Mouse (Mus musculus) mouse trophoblast stem cell (cell line): Measurements from ENCODE around the gene Mmp10.

Source experiments
- in situ Hi-C, 2 experiments: fragments of 300-500 bp; cut with MseI, MboI; formaldehyde crosslinking; loops; 2 replicates in 1 of 2; 3 replicates in 1 of 2; pipeline ENCODE4 v1.15.1; 2025

Mmp10 gene

DNA sequence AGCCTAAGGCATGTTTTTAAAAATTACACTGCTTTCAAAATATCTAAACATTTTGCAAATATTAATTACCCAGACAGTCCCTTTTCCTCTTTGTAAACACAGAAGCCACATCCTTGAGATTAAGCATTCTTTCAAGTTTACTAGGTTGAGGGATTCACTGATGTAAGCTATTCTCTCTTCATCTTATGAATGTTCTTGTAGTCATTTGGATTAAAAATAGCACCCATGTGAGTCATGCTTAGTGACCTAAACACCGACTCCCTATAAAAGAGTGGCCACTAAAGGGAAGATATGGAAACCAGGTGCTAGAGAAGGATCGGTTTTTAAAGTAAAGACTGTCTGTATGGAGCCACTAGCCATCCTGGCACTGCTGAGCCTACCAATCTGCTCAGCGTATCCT, at the start of gene Mmp10:
TSS of gene Mmp10 (plus strand) at position 302 of the 400 bp plus-strand sequence.
- in situ Hi-C loops: no loop called here

DNA sequence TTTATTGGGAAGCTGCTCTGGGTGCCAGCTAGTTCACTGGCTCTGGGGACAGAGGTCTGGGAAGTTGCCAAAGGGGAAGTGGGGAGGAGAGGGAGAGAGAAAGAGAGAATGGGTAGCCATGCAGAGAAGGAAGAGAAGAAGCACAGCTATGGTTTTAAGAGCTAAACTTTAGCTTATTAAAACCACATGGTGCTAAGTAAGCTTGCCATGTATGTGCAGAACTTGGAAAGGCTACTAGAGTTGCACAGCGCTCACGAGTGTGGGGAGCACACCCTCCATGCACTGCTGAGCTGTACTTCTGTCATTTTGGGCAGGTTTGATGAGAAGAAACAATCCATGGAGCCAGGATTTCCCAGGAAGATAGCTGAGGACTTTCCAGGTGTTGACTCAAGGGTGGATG, 48.9 kb upstream of the Mmp10 start:
- in situ Hi-C loops: no loop called here

DNA sequence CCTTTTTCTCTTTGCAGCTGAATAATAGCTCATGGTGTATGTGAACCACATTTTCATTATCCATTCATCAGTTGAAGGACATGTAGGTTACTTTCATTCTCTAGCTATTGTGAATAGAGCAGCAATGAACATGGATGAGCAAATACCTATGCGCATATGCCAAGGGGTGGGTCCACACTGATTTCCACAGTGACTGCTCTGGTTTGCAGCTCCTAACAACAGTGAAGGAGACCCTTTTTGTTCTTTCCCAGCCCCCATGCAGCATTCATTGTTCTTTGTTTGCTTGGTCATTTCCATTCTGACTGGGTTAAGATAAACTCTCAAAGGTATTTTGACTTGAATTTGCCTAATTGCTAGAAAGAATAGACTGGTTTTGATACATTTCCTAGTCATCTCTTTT, 31.9 kb upstream of the Mmp10 start:
- in situ Hi-C loops: no loop called here

DNA sequence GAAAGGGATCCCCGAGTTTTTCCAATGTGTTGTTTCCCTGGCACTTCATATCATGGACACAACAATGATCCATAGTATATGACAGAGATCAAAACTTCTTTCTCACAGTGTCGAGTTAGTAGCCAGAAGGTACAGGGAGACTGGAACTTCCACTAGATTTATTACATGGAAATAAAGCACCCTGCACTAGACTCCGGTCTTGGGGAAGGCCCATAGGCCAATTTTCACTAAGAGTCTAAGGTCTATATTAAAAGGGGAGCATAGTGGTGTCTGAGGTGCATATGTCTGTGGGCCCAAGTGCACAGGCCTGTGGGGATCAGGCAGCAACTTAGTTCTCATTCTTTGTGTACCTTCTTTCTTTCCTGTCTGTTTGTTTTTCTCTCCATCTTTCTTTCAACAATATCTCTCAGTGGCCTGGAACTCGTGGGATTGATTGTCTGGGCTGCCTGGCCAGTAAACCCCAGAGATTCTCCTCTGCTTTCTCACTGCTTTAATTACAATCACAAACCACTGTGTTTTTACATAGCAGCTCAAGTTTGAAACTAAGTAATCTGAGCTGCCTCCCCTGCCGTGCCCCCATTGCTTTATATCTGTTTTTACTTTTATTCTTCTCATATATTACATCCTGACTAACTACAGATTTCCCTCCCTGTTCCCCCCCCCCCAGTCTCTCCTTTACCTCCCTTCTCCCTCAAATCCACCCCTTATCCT, 18.3 kb upstream of the Mmp10 start:
- in situ Hi-C loops: no loop called here

DNA sequence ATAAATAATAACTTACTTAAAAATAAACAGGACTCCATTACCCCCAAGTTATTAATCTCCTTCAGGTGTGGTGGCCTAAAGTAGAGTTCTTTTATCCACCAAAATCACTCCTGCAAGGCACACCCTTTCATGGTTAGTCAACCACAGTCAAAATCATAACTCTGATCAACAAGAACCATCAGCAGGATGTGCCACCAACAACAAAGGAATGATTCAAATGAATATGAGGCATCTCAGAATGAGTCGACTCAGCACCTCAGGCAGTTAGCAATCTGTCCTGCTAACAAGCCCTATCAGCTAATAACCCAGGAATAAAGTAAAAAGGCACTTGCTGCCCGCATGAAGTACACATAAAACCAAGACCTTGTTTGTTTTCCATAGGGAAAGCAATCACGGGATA, 1.0 kb upstream of the Mmp10 start:
- in situ Hi-C loops: no loop called here

DNA sequence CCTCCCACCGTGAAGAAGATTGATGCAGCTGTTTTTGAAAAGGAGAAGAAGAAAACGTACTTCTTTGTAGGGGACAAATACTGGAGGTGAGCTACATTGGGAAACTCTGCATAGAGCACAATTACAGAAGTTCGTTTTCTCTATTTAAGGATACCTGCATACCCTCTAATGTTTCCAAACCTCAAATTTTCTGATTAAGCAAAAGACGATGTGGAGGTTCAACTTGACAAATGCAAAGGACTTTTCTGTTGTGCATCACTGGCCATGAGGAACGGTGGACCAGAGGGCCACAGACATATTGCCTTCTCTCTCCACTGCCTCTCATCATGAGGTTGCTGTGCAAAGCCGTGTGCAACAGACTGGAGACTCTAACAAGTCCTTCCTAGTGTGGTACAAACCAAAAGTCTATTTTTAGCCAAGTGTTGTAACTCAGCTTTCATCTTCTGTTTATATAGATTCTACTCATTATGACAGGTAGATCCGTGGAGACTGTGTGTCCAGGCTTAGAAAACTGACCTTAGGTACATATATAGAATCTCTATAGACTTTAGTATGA, 5.2 kb downstream of the Mmp10 start:
- in situ Hi-C loops: no loop called here

DNA sequence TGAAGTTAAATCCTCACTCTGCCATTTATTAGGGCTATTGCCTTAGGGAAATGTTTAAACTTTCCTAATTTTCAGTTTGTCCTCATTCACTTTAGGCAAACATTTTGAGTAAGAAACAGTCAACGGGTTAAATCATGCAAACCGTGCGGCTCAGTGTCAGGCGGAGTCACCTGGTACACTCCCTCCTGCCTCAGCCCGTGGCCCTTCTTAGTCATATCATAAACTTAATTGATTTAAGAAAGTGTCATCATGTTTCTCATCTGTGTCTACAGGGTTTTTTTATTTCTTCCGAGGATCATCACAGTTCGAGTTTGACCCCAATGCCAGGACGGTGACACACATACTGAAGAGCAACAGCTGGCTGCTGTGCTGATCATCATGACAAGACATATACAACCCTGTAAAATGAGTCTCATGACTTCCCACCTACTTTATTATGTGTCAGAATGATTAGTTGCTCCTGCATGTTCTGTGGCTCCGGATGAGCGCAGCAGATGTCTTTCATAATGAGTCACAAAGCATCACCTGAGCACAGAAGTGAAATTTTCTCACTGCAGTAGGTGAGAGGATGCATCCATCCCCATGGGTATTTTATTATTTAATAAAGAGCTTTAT, 7.6 kb downstream of the Mmp10 start:
- in situ Hi-C loops: no loop called here

DNA sequence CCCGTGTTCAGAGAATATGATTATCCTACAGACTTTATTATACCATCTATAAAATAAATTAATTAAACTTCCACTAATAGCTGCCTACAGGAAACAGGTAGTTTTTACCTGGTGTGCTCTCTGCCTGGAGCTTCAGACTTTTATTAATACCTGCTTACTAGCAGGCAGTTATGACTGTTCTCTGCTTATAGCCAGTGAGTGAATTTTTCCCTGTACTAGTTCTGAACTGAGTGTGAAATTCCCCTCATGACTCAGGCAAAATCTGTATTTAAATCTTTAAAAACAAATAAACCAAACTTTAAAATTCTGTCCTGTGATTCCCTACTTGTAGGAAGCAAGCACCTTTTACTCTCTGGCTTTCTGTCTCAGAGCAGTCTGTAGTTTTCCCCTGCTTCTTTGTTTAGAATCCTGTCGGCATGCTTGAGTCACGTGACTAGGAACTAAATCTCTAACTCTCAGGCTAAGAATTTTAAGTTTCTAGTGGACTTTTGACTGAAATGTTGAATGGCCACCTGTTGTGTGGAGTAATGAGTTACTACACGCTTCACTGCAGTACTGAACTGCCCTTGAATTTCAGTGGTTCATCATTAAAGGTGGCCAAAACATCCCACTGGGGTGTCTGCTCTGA, 15.9 kb downstream of the Mmp10 start:
- in situ Hi-C loops: no loop called here

DNA sequence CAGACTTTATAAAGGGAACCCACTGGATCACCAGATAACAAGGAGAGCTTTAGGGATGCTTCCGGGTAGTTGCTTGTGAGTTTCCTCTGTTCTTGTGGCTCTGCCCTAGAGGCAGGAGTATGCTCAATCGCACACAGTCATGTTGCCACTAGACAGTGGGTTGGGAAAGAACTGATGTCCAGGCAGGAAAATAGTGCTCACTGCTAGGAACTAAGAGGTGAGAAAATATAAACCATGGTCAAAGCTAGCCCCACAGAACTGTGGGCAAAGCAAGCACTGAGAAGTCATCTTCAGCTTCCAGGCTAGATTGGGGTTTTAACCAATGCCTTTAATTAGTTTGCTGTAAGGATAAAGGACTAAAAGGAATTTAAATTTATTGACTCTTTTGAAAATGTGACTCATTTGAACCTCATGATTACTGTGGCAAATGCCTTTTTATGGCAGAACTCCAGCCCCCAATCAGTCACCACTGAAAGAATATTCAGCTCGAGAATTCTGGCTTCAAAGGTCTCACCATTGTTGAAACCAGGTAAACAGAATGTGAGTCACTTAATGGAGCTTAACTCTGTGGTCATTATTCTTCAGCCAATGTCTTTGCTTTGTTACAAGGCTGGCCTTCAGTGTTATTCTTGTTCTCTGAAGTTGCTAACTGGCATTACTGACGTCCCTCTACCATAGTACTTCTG, 24.2 kb downstream of the Mmp10 start:
- in situ Hi-C loops: no loop called here

DNA sequence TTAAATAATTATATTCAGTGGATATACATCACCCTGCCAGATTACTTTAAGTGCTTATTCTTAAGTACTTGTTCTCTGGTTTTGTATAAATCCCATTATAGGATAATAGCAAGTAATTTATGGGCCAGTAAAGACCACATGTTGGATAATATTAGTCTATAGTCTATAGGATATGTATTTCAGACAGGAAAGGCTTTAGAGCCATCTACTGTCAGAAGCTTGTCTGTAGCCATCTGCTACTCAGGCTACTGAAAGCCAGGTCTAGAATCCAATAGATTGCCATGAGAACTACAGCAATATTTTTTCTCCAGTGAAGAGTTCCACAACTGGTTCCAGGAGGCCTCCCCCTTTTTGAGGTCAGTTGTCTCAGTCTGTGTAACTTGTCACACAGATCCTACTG, 40.6 kb downstream of the Mmp10 start:
- in situ Hi-C loops: no loop called here

DNA sequence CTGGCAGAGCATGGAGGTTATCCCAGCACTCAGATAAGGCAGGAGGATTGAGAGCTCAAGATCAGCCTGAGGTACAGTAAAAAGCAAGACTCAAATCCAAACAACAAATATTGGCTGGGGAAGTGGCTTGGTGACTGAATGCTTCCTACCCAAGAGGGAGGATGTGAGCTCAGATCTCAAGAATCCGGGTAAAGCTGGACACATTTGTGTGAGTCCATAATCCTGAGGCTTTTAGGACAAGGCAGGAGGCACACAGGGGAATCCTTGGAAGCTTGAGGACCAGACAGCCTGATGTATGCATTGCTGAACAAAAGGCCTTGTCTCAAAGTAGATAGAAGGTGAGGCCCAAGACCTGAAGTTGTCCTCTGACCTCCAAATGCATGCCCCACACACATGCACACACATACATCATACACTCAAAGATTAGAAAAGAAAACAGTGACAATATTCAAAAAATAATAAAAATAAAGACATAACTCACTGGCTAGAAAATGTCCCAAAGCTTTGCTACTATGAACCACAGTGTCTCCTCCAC, 42.8 kb downstream of the Mmp10 start:
- in situ Hi-C loops: no loop called here

DNA sequence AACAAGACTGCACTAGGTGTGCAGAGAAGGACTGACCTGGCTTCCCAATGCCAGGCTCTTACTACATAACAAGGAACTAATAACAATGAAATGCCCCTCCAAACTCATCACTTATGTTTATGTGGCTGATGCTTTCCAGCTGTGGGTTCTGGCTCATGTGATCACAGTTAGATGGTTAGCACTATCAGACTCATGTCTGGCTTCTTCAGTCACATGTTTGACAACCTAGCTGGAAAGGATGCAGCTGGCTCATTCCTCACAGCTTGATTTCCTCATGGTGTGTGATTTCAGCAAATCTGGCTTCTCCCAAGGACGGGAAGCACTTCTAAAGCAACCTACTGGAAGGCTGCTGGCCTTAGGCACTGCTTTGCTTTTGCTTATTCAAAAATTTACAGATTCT, 43.3 kb downstream of the Mmp10 start:
- in situ Hi-C loops: no loop called here

DNA sequence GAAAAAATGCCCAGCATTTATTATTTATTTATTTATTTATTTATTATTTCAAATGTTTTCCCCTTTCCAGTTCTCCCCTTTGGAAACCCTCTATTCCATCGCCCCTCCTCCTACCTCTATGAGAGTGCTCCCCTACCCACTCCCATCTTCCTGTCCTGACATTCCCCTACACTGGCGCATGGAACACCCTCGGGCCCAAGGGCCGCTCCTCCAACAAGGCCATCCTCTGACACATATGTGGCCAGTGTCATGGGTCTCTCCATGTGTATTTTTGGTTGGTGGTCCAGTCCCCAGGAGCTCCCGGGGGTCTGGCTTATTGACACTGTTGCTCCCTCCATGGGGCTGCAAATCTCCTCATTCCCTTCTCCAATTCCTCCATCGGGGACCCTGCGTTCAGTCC, 43.8 kb downstream of the Mmp10 start:
- in situ Hi-C loops: no loop called here

DNA sequence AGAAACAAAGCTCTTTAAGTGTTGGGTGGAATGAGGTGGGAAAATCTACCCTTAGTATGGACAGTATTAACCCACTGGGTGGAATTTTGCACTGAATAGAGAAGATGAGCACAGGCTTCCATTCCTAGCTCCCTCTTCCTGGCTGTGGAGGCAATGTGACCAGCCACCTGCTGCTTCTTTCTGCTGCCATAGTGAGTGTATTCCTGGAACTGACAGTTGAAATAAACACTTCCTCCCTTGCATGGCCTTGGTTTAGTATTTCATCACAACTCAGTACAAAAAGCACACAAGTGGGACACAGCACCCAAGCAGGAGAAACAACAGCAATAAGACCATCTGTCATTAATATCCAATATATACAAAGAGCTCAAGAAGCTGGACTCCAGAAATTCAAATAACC, 49.8 kb downstream of the Mmp10 start:
- in situ Hi-C loops: no loop called here

DNA sequence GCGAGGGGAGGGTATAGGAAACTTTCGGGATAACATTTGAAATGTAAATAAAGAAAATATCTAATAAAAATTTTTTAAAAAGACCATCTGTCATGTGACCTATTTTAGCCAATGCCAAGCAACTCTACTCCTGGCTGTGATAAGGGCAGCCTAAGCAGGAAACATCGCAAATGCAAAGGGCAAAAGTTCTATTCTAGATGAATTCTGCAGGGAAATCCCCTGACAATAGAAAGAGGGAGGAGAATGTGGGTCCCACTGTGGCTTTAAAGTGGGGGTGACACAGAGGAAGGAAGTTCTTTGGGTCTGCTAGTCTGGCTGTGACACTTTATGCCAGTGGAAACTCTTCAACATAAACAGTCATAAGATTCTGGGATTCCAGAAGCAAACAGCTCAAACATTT, 51.4 kb downstream of the Mmp10 start:
- in situ Hi-C loops: no loop called here

DNA sequence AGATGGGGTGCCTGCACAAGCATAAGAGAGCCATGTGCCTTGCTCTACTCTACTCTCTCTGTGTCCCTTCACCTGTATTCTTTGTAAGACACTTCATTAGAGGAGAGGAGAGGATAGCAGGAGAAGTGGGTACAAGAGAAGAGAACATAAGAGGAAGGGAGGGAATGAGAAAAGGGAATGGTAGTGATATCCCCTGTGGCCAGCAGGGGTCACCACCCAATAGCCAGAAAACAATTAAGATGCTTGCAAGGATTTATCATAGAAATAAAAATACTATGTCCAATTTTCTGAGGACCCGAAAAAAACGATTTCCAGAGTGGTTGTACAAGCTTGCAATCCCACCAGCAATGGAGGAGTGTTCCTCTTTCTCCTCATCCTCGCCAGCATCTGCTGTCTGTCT, 52.2 kb downstream of the Mmp10 start:
- in situ Hi-C loops: no loop called here

DNA sequence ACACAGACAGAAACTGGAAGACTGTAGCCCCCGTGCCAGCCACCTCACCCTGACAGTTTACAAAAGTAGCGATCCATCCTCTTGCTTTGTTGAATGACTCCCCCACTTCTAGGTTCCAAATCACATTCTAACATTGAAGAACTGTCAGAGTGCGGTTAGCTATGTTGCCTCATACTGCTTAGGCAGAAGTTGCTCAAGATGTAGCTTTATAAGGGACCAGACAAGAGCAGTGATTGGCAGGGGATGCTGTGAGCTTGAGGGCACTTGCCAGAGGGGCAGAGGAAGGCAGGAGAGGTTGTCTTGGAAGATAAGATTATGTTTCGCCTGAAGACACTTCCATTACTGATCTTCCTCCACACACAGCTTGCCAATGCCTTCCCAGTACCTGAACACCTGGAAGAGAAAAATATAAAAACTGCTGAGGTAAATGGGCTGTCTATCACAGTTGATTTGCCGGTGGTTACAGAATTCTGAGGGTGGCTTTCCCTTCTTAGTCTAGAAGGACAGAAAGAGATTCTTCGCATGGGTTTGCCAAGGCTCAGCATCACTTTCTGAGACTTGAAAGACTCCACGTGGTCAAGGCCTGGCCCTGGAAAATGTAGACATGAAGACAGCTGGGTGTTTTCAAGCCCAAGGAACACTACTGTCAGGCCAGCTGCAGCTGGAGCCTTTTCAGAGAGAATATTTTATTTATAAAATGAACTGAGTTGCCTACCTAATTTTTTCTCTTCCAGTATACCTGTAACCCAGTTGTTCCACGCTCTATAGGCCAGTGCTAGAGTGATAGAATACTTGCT, 56.3 kb downstream of the Mmp10 start, which contains the start of gene Mmp8:
TSS of gene Mmp8 (plus strand) at position 236 of the 797 bp plus-strand sequence.
- in situ Hi-C loops: no loop called here
